In the genomic region with DNA sequence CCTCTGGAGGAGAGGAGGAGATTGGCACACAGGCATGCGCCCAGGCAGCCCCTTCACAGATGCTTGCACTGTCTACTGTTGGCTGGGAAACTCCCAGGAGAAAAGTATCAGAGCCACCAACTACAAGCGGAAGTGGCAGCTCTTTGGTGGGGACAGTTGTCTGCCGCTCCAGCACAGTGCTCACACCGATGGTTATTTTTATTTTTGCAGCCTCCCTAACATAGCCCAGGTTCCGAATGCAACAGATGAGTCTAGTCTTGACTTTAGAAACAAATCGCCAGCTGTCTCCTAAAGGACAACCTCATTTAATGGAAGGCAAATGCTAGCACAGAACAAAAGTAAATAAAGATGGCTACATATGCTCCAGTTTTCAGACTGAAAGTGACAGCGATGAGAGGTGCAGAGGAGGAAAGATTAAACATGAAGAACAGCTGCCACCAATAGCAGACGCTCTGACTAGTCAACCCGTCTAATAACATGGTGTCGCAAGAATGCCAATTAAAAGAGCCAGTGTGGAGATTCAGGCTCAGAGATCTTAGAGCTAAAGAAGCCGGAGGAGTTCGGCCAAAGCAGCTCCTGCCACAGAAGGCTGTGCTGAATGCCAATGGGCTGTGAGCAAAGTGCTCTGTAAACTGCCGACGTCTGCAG, we compare ENCODE assay signal across 8 mouse cellular contexts.
A peak's percentile ranks its signal among the peaks of the same experiment; 100 is the strongest.
DNase-seq lines count a peak whose midpoint lies in the region; ATAC-seq and TF ChIP-seq lines count a peak whose summit lies in the region.

No protein-coding gene starts in this region.

- H3K27me3 ChIP-seq in embryonic facial prominence, embryonic 13.5 days, result no peaks in the 10 kb centered on the region
- H3K27me3 ChIP-seq in embryonic facial prominence, embryonic 10.5 days (replicated peaks; ENCODE audit: low read depth, poor library complexity, severe bottlenecking), result no peaks in the 10 kb centered on the region
- no peaks in the 10 kb centered on the region for H3K27me3 ChIP-seq in CH12.LX (replicated peaks)
- no peaks in the 10 kb centered on the region for H3K27me3 ChIP-seq in hindbrain, postnatal 0 days (ENCODE audit: insufficient read depth, low read length)
- H3K27me3 ChIP-seq in midbrain, embryonic 10.5 days (ENCODE audit: low read depth, poor library complexity, severe bottlenecking), result no peaks in the 10 kb centered on the region
- no peaks in the 10 kb centered on the region for H3K27me3 ChIP-seq in liver, postnatal 0 days (ENCODE audit: insufficient read depth, low read length)

- H3K79me2 ChIP-seq in CH12.LX (replicated peaks; ENCODE audit: control insufficient read depth, extremely low read depth, insufficient read depth, poor library complexity, severe bottlenecking), result no peaks in the 10 kb centered on the region

- ATAC-seq in embryonic facial prominence, embryonic 13.5 days (ENCODE audit: insufficient number of reproducible peaks, insufficient read depth, low FRiP score, low TSS enrichment, low read depth), result no peak
- ATAC-seq in hindbrain, postnatal 0 days, result peak; percentile 45; the same call in 1 of the 2 replicates
- ATAC-seq in erythroblast, adult 5-6 weeks (replicated peaks; ENCODE audit: low FRiP score, poor library complexity, severe bottlenecking), result no peak
- ATAC-seq in liver, postnatal 0 days, result no peak

- no peaks in the 10 kb centered on the region for H3K9me3 ChIP-seq in embryonic facial prominence, embryonic 13.5 days
- H3K9me3 ChIP-seq in embryonic facial prominence, embryonic 10.5 days, result no peaks in the 10 kb centered on the region
- H3K9me3 ChIP-seq in CH12.LX (replicated peaks; ENCODE audit: low read length), result no peaks in the 10 kb centered on the region
- H3K9me3 ChIP-seq in hindbrain, postnatal 0 days (ENCODE audit: low read length), result no peaks in the 10 kb centered on the region
- H3K9me3 ChIP-seq in midbrain, embryonic 10.5 days (replicated peaks), result no peaks in the 10 kb centered on the region
- no peaks in the 10 kb centered on the region for H3K9me3 ChIP-seq in liver, postnatal 0 days (ENCODE audit: low read length)

- H3K36me3 ChIP-seq in embryonic facial prominence, embryonic 13.5 days, result no peaks in the 10 kb centered on the region
- H3K36me3 ChIP-seq in embryonic facial prominence, embryonic 10.5 days (replicated peaks), result no peaks in the 10 kb centered on the region
- H3K36me3 ChIP-seq in CH12.LX (replicated peaks in 1 of 2; ENCODE audit: control insufficient read depth in 1 of 2, insufficient read depth in 1 of 2, low read length in 1 of 2), result peaks cover 0 to 27% of the 10 kb centered on the region in 2 experiments
- H3K36me3 ChIP-seq in hindbrain, postnatal 0 days (ENCODE audit: insufficient read depth, low read length), result no peaks in the 10 kb centered on the region
- H3K36me3 ChIP-seq in midbrain, embryonic 10.5 days, result no peaks in the 10 kb centered on the region
- H3K36me3 ChIP-seq in liver, postnatal 0 days (replicated peaks; ENCODE audit: insufficient read depth, low read length), result no peaks in the 10 kb centered on the region

- H3K9ac ChIP-seq in embryonic facial prominence, embryonic 13.5 days, result no peak overlapping the region
- no peak overlapping the region for H3K9ac ChIP-seq in CH12.LX (ENCODE audit: insufficient read depth, low read depth)
- no peak overlapping the region for H3K9ac ChIP-seq in hindbrain, postnatal 0 days (replicated peaks; ENCODE audit: low read length)
- H3K9ac ChIP-seq in liver, postnatal 0 days (replicated peaks), result no peak overlapping the region

- 0 out of 2 replicates have a peak overlapping the region, but pooled peaks have one; percentile 1 for H3K4me2 ChIP-seq in embryonic facial prominence, embryonic 13.5 days
- peak overlapping the region; percentile 17 for H3K4me2 ChIP-seq in CH12.LX (ENCODE audit: insufficient read depth, low read depth, poor library complexity, severe bottlenecking)
- peak overlapping the region; percentile 37 for H3K4me2 ChIP-seq in hindbrain, postnatal 0 days (ENCODE audit: low read depth, low read length)
- no peak overlapping the region for H3K4me2 ChIP-seq in liver, postnatal 0 days (ENCODE audit: low read depth, low read length)

- DNase-seq in embryonic facial prominence, embryonic 10.5 days (ENCODE audit: low spot score), result no peak
- peak; percentile 89 for DNase-seq in CH12.LX (ENCODE audit: extremely low read depth)
- peak; percentile 71 for DNase-seq in hindbrain, postnatal 0 days (ENCODE audit: low spot score)
- DNase-seq in midbrain, embryonic 10.5 days (ENCODE audit: low spot score), result no peak
- DNase-seq in thymus, postnatal 0 days (ENCODE audit: low spot score), result no peak
- no peak for DNase-seq in liver, postnatal 0 days

- peaks cover 31% of the 10 kb centered on the region for H3K4me1 ChIP-seq in embryonic facial prominence, embryonic 13.5 days
- H3K4me1 ChIP-seq in embryonic facial prominence, embryonic 10.5 days, result peaks cover 48% of the 10 kb centered on the region
- H3K4me1 ChIP-seq in CH12.LX (ENCODE audit: control insufficient read depth in 1 of 2, insufficient read depth in 2 of 2), result peaks cover 0 to 22% of the 10 kb centered on the region in 2 experiments; a peak in 2 of 4 replicates
- peaks cover 19% of the 10 kb centered on the region for H3K4me1 ChIP-seq in hindbrain, postnatal 0 days (ENCODE audit: insufficient read depth, low read length)
- peaks cover 80% of the 10 kb centered on the region for H3K4me1 ChIP-seq in midbrain, embryonic 10.5 days
- H3K4me1 ChIP-seq in liver, postnatal 0 days (ENCODE audit: insufficient read depth), result no peaks in the 10 kb centered on the region

- WGBS in embryonic facial prominence, embryonic 13.5 days, result 55% methylated on average over 14 of the region's 14 CpGs
- WGBS in embryonic facial prominence, embryonic 10.5 days, result 63% methylated on average over 14 of the region's 14 CpGs
- 24% methylated on average over 14 of the region's 14 CpGs for WGBS in hindbrain, postnatal 0 days
- WGBS in midbrain, embryonic 10.5 days, result 55% methylated on average over 14 of the region's 14 CpGs
- 72% methylated on average over 14 of the region's 14 CpGs for WGBS in liver, postnatal 0 days (ENCODE audit: insufficient replicate concordance)

- in situ Hi-C loops in CH12.LX (cut with MboI; ENCODE audit: low pct_ligation_motif_present, low pct_unique_long_range_greater_than_20kb, low sequenced_read_pairs), result no loop called here

- no peak overlapping the region for H3K27ac ChIP-seq in embryonic facial prominence, embryonic 13.5 days
- no peak overlapping the region; the same call in 1 of the 2 replicates for H3K27ac ChIP-seq in embryonic facial prominence, embryonic 10.5 days (replicated peaks)
- H3K27ac ChIP-seq in CH12.LX (ENCODE audit: insufficient read depth, low read depth), result no peak overlapping the region
- H3K27ac ChIP-seq in hindbrain, postnatal 0 days, result peak overlapping the region; percentile 66; the same call in 1 of the 2 replicates
- peak overlapping the region; percentile 65 for H3K27ac ChIP-seq in midbrain, embryonic 10.5 days (replicated peaks)
- no peak overlapping the region for H3K27ac ChIP-seq in liver, postnatal 0 days (ENCODE audit: low read depth)

- dilution Hi-C loops in CH12.LX (cut with MboI; ENCODE audit: extremely low pct_ligation_motif_present, extremely low pct_unique_long_range_greater_than_20kb, low sequenced_read_pairs), result loop anchor here (25.0 kb wide), 1 partner anchor 445 kb away; a partner anchor contains a TSS

- no peak overlapping the region for H3K4me3 ChIP-seq in embryonic facial prominence, embryonic 13.5 days
- H3K4me3 ChIP-seq in embryonic facial prominence, embryonic 10.5 days, result no peak overlapping the region
- H3K4me3 ChIP-seq in CH12.LX (replicated peaks in 1 of 3; ENCODE audit: low read depth in 2 of 3, low read length in 2 of 3, poor library complexity in 1 of 3), result peak overlapping the region in 1 of 3 experiments; percentile 12
- no peak overlapping the region for H3K4me3 ChIP-seq in hindbrain, postnatal 0 days (ENCODE audit: low read length)
- H3K4me3 ChIP-seq in midbrain, embryonic 10.5 days, result no peak overlapping the region
- H3K4me3 ChIP-seq in liver, postnatal 0 days (ENCODE audit: low read depth, low read length), result no peak overlapping the region

- TF ChIP-seq RAD21 in CH12.LX (IDR thresholded peaks at IDR 0.05; ENCODE audit: low read depth, low read length), result no peak

- TF ChIP-seq POLR2A in CH12.LX (IDR thresholded peaks at IDR 0.05; ENCODE audit: low read depth, low read length), result peak; percentile 41

- peak; percentile 67; the same call in 1 of the 2 replicates for TF ChIP-seq EP300 in CH12.LX (IDR thresholded peaks at IDR 0.05; ENCODE audit: low read length)
- no peak for TF ChIP-seq EP300 in liver, postnatal 0 days (IDR thresholded peaks at IDR 0.05; ENCODE audit: low read depth)

- TF ChIP-seq CTCF in CH12.LX (conservative IDR thresholded peaks at IDR 0.05 in 1 of 2, IDR thresholded peaks at IDR 0.05 in 1 of 2; ENCODE audit: low read depth in 2 of 2, low read length in 2 of 2), result no peak
- TF ChIP-seq CTCF in hindbrain, postnatal 0 days (IDR thresholded peaks at IDR 0.05; ENCODE audit: low read depth), result no peak
- TF ChIP-seq CTCF in liver, postnatal 0 days (IDR thresholded peaks at IDR 0.05; ENCODE audit: low read depth), result no peak

TF ChIP-seq in CH12.LX, 34 proteins besides CTCF, POLR2A, EP300 and RAD21 (continues in another document):
- no peak for TF ChIP-seq USF1 (IDR thresholded peaks at IDR 0.05; ENCODE audit: low read depth, low read length)
- TF ChIP-seq GABPA (IDR thresholded peaks at IDR 0.05; ENCODE audit: insufficient replicate concordance, low read depth, low read length), result no peak
- peak; percentile 43; the same call in 1 of the 2 replicates for TF ChIP-seq BHLHE40 (IDR thresholded peaks at IDR 0.05; ENCODE audit: low read depth, low read length)
- TF ChIP-seq ZKSCAN1 (IDR thresholded peaks at IDR 0.05; ENCODE audit: borderline replicate concordance, low read depth, low read length), result no peak
- peak; percentile 39; the same call in 1 of the 2 replicates for TF ChIP-seq HCFC1 (IDR thresholded peaks at IDR 0.05; ENCODE audit: low read depth, low read length)
- TF ChIP-seq IRF4 (IDR thresholded peaks at IDR 0.05; ENCODE audit: low read depth, low read length), result peak; percentile 50; the same call in 1 of the 2 replicates
- peak; percentile 62 for TF ChIP-seq MAX (IDR thresholded peaks at IDR 0.05; ENCODE audit: low read length)
- peak; percentile 84 for TF ChIP-seq ELF1 (IDR thresholded peaks at IDR 0.05; ENCODE audit: low read depth, low read length)
- TF ChIP-seq MAZ (IDR thresholded peaks at IDR 0.05; ENCODE audit: low read depth, low read length), result 0 out of 2 replicates have a peak, but pooled peaks have one; percentile 28
- peak; percentile 26; the same call in 1 of the 2 replicates for TF ChIP-seq TCF12 (IDR thresholded peaks at IDR 0.05; ENCODE audit: low read depth, low read length)
- peak; percentile 80 for TF ChIP-seq NRF1 (IDR thresholded peaks at IDR 0.05; ENCODE audit: low read depth, low read length)
- TF ChIP-seq ETS1 (conservative IDR thresholded peaks at IDR 0.05; ENCODE audit: low read depth, low read length), result 0 out of 2 replicates have a peak, but pooled peaks have one; percentile 13
- TF ChIP-seq NELFE (IDR thresholded peaks at IDR 0.05; ENCODE audit: low read depth, low read length), result 0 out of 2 replicates have a peak, but pooled peaks have one; percentile 43
- no peak for TF ChIP-seq MAFK (IDR thresholded peaks at IDR 0.05; ENCODE audit: insufficient replicate concordance, low read length)

Comparison
In these comparisons a context has a peak if more than half of its experiments do, and no peak if none do; other contexts are left out.
1. H3K27ac ChIP-seq: peak in hindbrain, postnatal 0 days (single experiment) and midbrain, embryonic 10.5 days (single experiment); none in embryonic facial prominence, embryonic 13.5 days (single experiment), embryonic facial prominence, embryonic 10.5 days (single experiment), CH12.LX (single experiment) and liver, postnatal 0 days (single experiment).
2. DNase-seq: peak in CH12.LX (single experiment) and hindbrain, postnatal 0 days (single experiment); none in embryonic facial prominence, embryonic 10.5 days (single experiment), midbrain, embryonic 10.5 days (single experiment), thymus, postnatal 0 days (single experiment) and liver, postnatal 0 days (single experiment).